Mouse (Mus musculus) right cerebral cortex, postnatal 25 days (tissue): ENCODE data around the gene Ugt1a9.

Source experiments
- DNase-seq: peaks from one replicate; pipeline ENCODE4 v3.0.0; 2022

The Ugt1a9 gene

GRCm38 (mm10) chr1:88261706-88262105, 191.1 kb downstream of the Ugt1a9 start:
- no peak for DNase-seq

GRCm38 (mm10) chr1:88262255-88262654, 191.7 kb downstream of the Ugt1a9 start:
- no peak for DNase-seq

GRCm38 (mm10) chr1:88262961-88263360, 192.4 kb downstream of the Ugt1a9 start:
- no peak for DNase-seq

- DNase-seq = no peak
Measured at GRCm38 (mm10) chr1:88263778-88264177, 193.2 kb downstream of the Ugt1a9 start.

GRCm38 (mm10) chr1:88264237-88264868, 193.8 kb downstream of the Ugt1a9 start:
- DNase-seq = no peak

GRCm38 (mm10) chr1:88264869-88265240, 194.3 kb downstream of the Ugt1a9 start:
- no peak for DNase-seq

GRCm38 (mm10) chr1:88266123-88266522, 195.5 kb downstream of the Ugt1a9 start:
- DNase-seq = no peak

GRCm38 (mm10) chr1:88267489-88267888, 196.9 kb downstream of the Ugt1a9 start:
- DNase-seq = no peak

- no peak for DNase-seq
Measured at GRCm38 (mm10) chr1:88268070-88268469, 197.5 kb downstream of the Ugt1a9 start.
